Mouse (Mus musculus): ENCODE data around the gene Bud13.
"Not testable (repeated sequence)": the region's sequence is repeated elsewhere in the genome, so short reads cannot be mapped to it uniquely, and the experiment has no call there.

Gene Bud13

DNA sequence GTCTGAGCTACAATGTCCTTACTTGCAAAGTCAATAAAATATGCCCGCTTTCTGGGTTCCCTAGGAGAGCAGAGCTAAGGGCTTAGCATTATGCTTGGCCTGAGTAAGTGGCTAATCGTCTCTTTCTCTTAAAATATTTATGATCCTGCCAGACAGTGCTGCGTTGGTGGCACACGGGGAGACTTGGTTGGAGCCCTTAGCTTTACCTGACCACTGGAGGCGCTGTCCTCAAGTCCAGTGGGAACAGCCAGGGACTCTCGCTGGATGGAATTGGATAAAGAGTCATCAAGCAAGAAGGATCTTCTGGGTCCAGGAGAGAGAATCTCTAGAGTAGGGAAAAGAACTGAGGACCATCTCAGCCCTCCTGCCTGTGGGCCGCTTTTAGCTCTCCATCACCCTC is 26.3 kb downstream of the Bud13 start:
- DNase-seq, result no peak

DNA sequence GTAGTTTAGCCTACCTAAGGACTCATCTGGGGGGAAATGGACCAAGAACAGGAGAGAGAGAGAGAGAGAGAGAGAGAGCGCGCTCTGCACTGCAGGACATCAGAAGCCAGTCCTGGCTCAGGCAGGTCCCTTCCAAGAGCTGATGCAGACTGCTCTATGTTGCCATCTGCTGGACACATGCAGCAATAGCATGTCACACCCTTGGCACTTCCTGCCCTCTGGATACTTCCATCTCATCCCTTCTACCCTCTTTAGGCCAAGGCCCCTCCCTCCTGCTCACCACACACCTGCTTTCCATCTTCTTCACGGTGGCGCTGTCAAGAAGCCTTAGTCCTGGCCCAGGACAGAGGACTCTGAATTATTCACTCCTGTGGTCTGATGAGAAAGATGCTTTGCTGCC is 31.7 kb downstream of the Bud13 start:
- DNase-seq, result peak; percentile 76

GRCm38 (mm10) chr9:46314921-46315320 is 32.1 kb downstream of the Bud13 start:
- DNase-seq, result no peak

GRCm38 (mm10) chr9:46315807-46316365 is 33.1 kb downstream of the Bud13 start:
- no peak for DNase-seq

DNA sequence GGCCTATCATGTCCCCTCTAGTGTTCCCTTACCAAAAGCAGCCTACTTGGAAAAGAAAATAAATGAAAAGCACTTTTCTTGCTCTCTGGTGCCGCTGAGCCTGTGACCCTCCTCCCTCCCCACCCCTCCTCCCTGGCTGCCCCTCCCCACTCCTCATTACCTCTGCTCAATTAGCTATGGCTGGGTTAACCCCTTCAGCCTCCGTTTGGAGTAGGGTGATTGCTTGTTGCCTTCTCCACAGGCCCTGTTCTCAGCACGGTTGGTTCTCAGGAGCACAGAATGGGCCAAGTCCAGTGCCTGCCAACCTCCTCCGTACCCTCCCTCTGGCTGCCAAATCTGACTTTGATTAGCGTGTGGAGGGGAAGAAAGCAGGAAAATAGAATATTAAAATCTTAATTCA is 33.6 kb downstream of the Bud13 start:
- DNase-seq, result no peak

DNA sequence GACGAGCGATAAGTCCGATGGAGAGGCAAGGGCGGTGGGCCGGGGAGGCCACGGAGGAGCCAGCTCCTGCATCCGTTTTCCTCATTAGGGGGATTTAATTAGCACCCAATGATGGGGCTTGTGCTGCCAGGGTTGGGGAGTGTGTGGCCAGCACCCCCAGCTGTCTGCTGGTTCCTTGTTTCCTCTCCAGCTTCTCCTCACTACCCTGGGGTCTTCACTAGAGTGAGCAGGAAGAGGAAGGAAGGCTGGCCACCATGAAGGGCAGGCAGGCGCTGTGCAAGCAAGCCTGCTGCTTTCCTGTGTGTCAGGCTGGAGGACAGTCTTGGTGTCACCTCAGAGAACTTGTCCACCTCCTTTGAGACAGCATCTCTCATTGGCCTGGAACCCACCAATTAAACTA is 34.1 kb downstream of the Bud13 start:
- DNase-seq, result no peak

DNA sequence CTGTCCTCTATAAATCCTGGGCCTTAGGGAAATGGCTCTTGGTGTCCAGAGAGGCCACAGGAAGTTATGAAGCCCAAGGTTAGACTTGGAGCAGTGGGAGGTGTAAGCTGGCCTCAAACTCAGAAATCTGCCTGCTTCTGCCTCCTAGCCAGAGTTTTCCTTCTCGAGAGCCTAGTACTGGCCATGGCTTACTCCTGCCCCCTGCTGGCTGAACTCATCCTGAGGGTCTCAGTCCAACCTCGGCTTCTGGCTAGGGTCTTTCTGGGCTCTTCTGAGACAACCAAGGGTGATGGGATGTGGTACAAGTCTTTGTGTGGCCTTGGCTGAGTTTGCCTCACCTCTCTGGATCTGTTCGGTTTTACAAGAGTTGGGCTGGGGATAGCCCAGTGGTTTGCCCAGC is 35.1 kb downstream of the Bud13 start:
- no peak for DNase-seq

GRCm38 (mm10) chr9:46319886-46320285 is 37.1 kb downstream of the Bud13 start, which contains the start of gene 4931429L15Rik:
Gene 4931429L15Rik, minus strand, starts transcription at chr9:46319986.
- not testable (repeated sequence) for DNase-seq

- no peak for DNase-seq
Measured at GRCm38 (mm10) chr9:46320461-46320860, 37.7 kb downstream of the Bud13 start.

DNA sequence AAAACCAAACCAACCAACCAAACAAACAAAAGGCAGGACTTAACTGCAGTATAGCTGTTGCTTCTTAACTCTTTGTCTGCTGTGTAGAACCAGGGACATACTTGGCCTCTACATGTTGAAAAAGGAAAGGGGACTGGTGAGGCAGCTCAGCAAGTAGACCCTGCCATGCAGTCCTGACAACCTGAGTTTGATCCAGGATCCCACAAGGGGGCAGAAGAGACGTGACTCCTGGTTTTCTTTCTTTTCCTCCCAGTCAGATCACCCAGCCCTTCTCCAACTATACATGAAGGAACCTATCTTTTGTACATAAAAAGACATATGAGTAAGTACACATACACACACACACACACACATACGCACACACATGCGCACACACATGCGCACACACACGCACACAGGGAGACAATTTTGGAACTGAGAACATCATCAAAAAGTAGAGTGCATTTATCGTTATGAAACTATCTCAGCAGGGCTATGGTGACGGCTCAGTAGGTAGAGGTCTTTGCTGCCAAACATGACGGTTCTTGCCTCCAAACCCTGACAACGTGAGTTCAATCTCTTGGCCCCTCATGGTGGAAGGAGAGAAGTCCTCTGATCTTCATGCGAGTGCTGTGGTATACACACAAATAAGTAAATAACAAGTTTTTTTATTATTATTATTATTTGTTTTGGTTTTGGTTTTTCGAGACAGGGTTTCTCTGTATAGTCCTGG is 44.0 kb downstream of the Bud13 start:
- DNase-seq, result no peak

DNA sequence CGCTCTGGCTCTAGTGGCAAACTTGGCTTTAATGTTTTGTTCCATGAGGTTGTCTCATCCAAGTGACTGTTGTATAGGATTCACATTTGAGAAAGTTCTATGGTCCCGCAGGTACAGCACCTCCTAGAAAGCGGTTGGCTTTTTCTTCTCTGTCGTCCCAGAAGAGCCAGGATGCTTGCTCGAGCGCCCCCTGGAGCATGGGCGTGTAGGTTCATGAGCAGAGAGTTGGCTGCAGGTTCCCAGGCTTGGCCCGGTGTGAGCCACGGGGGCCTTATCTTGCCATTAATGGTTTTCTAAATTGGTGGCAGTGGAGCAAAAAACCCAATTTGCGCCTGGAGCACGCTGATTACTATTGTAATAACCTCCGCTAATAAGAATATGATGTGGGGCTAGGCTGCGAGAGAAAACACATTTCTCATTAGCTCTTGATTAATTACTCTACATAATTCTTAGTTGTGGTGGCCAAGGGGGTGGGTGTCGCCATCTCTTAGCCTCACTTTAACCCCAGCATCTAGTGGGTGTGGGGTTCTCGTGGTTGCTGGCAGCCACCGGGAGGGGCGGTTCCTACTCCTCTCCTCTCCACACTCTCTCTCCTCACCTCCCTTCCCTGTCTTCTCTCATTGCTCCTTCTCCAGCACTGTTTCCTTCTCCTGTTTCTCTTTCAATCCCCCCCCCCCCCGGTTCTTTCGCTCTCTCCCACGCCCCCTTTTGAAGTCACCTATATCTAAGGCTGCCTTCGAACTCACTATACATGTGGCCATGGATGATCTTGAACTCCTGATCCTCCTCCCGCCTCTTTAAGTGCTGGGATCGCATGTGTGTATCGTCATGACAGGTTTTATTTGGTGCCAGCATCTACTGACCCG is 45.1 kb downstream of the Bud13 start:
- DNase-seq, result no peak

DNA sequence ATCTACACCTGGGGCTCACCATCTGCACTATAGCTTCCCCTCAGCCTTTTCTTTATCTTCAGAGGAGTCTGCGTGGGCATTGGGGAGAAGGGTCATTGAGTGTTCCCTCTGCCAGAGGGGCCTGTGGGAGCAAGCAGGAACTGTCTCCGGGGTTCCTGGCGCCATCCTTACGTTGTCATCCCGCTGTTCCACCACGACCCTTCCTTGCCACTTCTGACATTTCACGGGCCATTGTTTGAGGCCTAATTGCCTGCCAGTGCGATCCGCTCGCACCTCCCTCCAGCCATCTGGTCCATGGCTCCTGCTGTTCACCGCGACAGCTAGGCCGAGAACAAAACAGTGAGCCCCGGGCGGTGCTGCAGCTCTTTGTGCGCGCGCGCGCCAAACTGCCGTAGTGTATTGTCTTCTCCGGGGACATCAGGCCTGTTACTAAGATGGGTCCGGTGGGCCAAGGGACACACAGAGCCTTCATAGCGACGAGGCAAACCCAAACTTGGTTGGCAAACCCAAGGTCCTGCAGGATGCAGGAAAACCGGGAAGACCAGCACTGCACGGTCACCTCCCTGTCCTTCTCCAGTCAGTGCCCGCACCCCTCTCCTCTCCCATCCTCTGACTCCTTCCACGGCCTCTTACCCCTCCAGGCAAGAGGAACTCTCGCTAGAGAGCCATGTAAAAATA is 45.9 kb downstream of the Bud13 start:
- peak; percentile 88 for DNase-seq

DNA sequence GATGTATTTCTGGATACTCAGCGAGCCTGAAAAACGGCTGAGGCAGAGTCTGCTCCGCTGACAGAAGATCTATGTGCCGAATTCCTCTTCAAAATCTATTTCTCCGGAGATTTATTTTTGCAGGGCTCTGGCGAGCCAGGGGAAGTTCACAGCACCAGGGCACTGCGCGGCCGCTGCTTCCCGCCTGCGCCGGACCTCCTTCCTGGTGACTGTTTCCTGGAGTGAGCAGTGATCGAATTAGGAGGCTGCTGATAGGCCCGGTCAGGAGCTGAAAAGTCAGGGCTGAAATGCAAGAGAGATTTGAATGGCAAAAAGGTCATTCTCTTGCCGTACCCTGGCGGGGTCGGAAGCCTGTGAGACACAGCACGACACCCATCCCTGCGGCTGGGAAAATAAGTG is 46.4 kb downstream of the Bud13 start:
- no peak for DNase-seq

GRCm38 (mm10) chr9:46329801-46330585 is 47.2 kb downstream of the Bud13 start:
- DNase-seq, result no peak

DNA sequence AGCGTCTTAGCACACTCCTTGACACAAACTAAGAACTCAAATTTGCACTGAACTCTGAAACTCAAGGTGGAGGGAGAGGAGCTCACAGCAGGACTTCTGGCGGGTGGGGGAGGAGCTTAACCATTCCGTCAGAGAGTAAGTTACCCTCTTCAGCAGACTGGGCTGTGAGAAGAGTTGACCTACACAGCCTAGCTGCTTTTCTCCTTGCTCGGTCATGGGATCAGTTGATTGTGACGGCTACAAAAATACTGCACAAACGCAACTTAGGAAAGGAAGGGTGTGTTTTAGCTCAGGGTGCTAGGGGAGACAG is 47.7 kb downstream of the Bud13 start:
- DNase-seq, result no peak

- no peak for DNase-seq
Measured at GRCm38 (mm10) chr9:46331301-46331700, 48.5 kb downstream of the Bud13 start.

DNA sequence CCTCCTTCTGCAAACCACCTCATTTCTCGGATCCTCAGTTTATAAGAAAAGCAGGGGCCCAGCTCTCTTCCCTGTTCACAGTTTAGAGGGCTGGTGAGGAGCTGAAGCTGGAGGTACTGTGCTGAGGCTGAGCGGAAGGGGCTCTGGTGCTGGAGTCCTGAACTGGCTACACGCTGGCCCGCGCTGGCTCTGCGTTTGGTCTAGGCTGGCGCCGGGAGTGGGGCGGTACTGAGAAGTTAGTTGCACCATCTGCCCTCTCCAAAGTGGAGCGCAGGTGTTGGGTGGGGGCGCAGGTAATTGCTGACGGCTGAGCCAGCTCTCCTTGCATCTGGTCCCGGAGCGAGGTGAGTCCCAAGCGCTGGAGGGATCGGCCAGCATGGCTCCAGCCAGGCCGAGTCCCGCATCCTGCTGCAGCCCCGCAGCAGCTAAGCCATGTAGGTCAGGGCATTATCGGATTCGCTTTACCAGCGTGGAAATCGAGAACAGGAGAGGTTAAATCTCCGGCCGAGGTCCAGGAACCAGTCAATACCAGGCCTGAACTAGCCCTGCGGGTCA is 51.7 kb downstream of the Bud13 start:
- no peak for DNase-seq

DNA sequence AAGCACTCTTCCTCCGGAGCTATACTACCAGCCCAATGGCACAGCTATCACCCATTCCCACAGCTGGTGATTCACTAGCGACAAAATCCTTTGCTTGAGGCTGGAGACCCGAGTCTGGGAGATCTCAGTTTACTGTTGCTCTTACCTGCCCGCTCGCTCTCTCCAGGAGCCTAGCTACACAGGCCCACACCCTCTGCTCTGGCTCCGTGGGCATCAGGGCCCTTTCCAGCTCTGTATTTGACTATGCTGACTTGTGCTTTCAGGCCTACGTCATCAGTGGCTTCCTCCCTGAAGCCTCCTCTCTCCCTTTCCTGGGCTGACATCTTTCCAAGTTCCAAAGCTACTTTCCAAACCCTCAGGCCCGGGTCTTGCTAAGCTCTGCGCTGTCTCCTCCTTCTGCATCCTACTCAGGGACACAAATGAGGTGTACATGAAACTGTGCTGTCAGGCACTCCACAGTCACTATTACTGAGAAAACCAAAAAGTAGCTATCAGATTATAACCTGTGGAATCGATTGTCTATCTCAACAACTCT is 52.7 kb downstream of the Bud13 start:
- DNase-seq, result no peak

GRCm38 (mm10) chr9:46336294-46336693 is 53.5 kb downstream of the Bud13 start:
- not testable (repeated sequence) for DNase-seq

- no peak for DNase-seq
Measured at GRCm38 (mm10) chr9:46337331-46337730, 54.5 kb downstream of the Bud13 start.

- DNase-seq, result no peak
Measured at GRCm38 (mm10) chr9:46337852-46338291, 55.1 kb downstream of the Bud13 start.

- no peak for DNase-seq
Measured at GRCm38 (mm10) chr9:46338384-46338783, 55.6 kb downstream of the Bud13 start.
